In genomic region chr12:41487005-41487404, GRCm38 (mm10) we compare ENCODE assay signal across 8 mouse cellular contexts. TPM values are rescaled to one million over a fixed set of nuclear protein-coding genes. Genes with fewer than 3 reads are reported as not detected.
A peak's percentile ranks its signal among the peaks of the same experiment; 100 is the strongest.
DNase-seq lines count a peak whose midpoint lies in the region; ATAC-seq and TF ChIP-seq lines count a peak whose summit lies in the region.

No protein-coding gene starts in this region.

- H3K4me2 ChIP-seq in embryonic facial prominence, embryonic 11.5 days (ENCODE audit: low read depth, low read length) = no peak overlapping the region
- 0 out of 2 replicates have a peak overlapping the region, but pooled peaks have one; percentile 57 for H3K4me2 ChIP-seq in midbrain, postnatal 0 days (ENCODE audit: low read depth, low read length, poor library complexity, severe bottlenecking)

- POLR2A ChIA-PET in Patski (lab: Charles Lee) = no interaction called here

- no peak; the same call in 1 of the 2 replicates for ATAC-seq in embryonic facial prominence, embryonic 11.5 days (replicated peaks; ENCODE audit: insufficient number of reproducible peaks, low FRiP score, low TSS enrichment, low read depth)
- ATAC-seq in Patski = peak; percentile 44
- ATAC-seq in midbrain, postnatal 0 days (ENCODE audit: low FRiP score) = no peak

- H3K9ac ChIP-seq in embryonic facial prominence, embryonic 11.5 days (replicated peaks; ENCODE audit: low read length) = no peak overlapping the region
- no peak overlapping the region for H3K9ac ChIP-seq in midbrain, postnatal 0 days (replicated peaks; ENCODE audit: low read length, poor library complexity, severe bottlenecking)

- in situ Hi-C loops in Patski (cut with MboI; ENCODE audit: low pct_unique_long_range_greater_than_20kb) = loop anchor here (5.0 kb wide), 1 partner anchor 650 kb away; no protein-coding TSS in a partner anchor

- H3K27me3 ChIP-seq in embryonic facial prominence, embryonic 11.5 days (ENCODE audit: control insufficient read depth, insufficient read depth, low read length) = no peaks in the 10 kb centered on the region
- H3K27me3 ChIP-seq in embryonic facial prominence, embryonic 10.5 days (replicated peaks; ENCODE audit: low read depth, poor library complexity, severe bottlenecking) = no peaks in the 10 kb centered on the region
- H3K27me3 ChIP-seq in Patski = no peaks in the 10 kb centered on the region
- no peaks in the 10 kb centered on the region for H3K27me3 ChIP-seq in midbrain, postnatal 0 days (ENCODE audit: insufficient read depth, low read length)

- no peak overlapping the region for H3K27ac ChIP-seq in embryonic facial prominence, embryonic 11.5 days (replicated peaks; ENCODE audit: low read depth, low read length)
- H3K27ac ChIP-seq in embryonic facial prominence, embryonic 10.5 days (replicated peaks) = no peak overlapping the region
- no peak overlapping the region for H3K27ac ChIP-seq in midbrain, postnatal 0 days (ENCODE audit: low read depth, low read length)

- peak; percentile 84 for DNase-seq in embryonic facial prominence, embryonic 11.5 days (ENCODE audit: low spot score)
- no peak for DNase-seq in embryonic facial prominence, embryonic 10.5 days (ENCODE audit: low spot score)
- DNase-seq in left cerebral cortex, postnatal 25 days (ENCODE audit: low spot score in 2 of 2) = peak; percentile 38 to 61
- DNase-seq in left cerebral cortex, adult 11 months (ENCODE audit: low spot score) = no peak
- no peak for DNase-seq in Patski (ENCODE audit: low read depth, low spot score)
- peak; percentile 51 for DNase-seq in embryo, embryonic 11.5 days (ENCODE audit: low read depth, low spot score)
- peak; percentile 84 for DNase-seq in midbrain, postnatal 0 days (ENCODE audit: low spot score)
- DNase-seq in spleen, postnatal 14 days (ENCODE audit: low spot score in 2 of 2) = no peak

- TF ChIP-seq CTCF in Patski (IDR thresholded peaks at IDR 0.05) = peak; percentile 78
- peak; percentile 98 for TF ChIP-seq CTCF in midbrain, postnatal 0 days (IDR thresholded peaks at IDR 0.05)

- CTCF ChIA-PET in Patski (lab: Charles Lee) = interaction anchor here (0.7 to 2.2 kb wide), 2 partner anchors 197 to 374 kb away, joined by 3 to 9 read pairs; no protein-coding TSS in a partner anchor

- WGBS in embryonic facial prominence, embryonic 11.5 days = 35% methylated on average over 5 of the region's 5 CpGs
- 32% methylated on average over 5 of the region's 5 CpGs for WGBS in embryonic facial prominence, embryonic 10.5 days
- WGBS in midbrain, postnatal 0 days = 30% methylated on average over 5 of the region's 5 CpGs

- H3K4me1 ChIP-seq in embryonic facial prominence, embryonic 11.5 days (ENCODE audit: control insufficient read depth, insufficient read depth, low read length) = no peaks in the 10 kb centered on the region
- H3K4me1 ChIP-seq in embryonic facial prominence, embryonic 10.5 days = peaks cover 35% of the 10 kb centered on the region
- no peaks in the 10 kb centered on the region for H3K4me1 ChIP-seq in midbrain, postnatal 0 days (ENCODE audit: insufficient read depth, low read length)

- H3K36me3 ChIP-seq in embryonic facial prominence, embryonic 11.5 days (replicated peaks; ENCODE audit: control insufficient read depth, insufficient read depth, low read depth, low read length) = no peaks in the 10 kb centered on the region
- H3K36me3 ChIP-seq in embryonic facial prominence, embryonic 10.5 days (replicated peaks) = no peaks in the 10 kb centered on the region
- no peaks in the 10 kb centered on the region for H3K36me3 ChIP-seq in midbrain, postnatal 0 days (ENCODE audit: insufficient read depth, low read length)

- no peaks in the 10 kb centered on the region for H3K9me3 ChIP-seq in embryonic facial prominence, embryonic 11.5 days (replicated peaks; ENCODE audit: control insufficient read depth, low read length)
- H3K9me3 ChIP-seq in embryonic facial prominence, embryonic 10.5 days = no peaks in the 10 kb centered on the region
- H3K9me3 ChIP-seq in midbrain, postnatal 0 days (ENCODE audit: low read length) = no peaks in the 10 kb centered on the region

- intact Hi-C loops in left cerebral cortex, postnatal 25 days (cut with DNase I) = loop anchor here (2.0 to 10.0 kb wide), 3 partner anchors 195 to 376 kb away; no protein-coding TSS in a partner anchor

- H3K4me3 ChIP-seq in embryonic facial prominence, embryonic 11.5 days (ENCODE audit: low read depth, low read length) = no peak overlapping the region
- H3K4me3 ChIP-seq in embryonic facial prominence, embryonic 10.5 days = no peak overlapping the region
- no peak overlapping the region for H3K4me3 ChIP-seq in midbrain, postnatal 0 days (ENCODE audit: low read depth, low read length)

RNA-seq across cellular contexts. Expression of gene Lrrn3, which starts 0.8 kb away (rescaled TPM):
- 22.0 and 22.4 TPM in 2 replicates for polyA plus RNA-seq in embryonic facial prominence, embryonic 11.5 days (2014; fragmentation: Nextera tagmentation; extraction: Ambion mirVana)
- 6.0 and 8.4 TPM in 2 replicates for polyA plus RNA-seq in embryonic facial prominence, embryonic 10.5 days (2016; fragmentation: Nextera tagmentation; extraction: Ambion mirVana)
- 10 to 100 TPM; 50.0 to 54.9 TPM for total RNA-seq in left cerebral cortex, postnatal 25 days (2021)
- 8.4 TPM for polyA plus RNA-seq in Patski (2021)
- total RNA-seq in midbrain, postnatal 0 days (2014; rRNA removed) = 101 and 110 TPM in 2 replicates
- 84.4 and 89.3 TPM in 2 replicates for polyA plus RNA-seq in midbrain, postnatal 0 days (2015; fragmentation: Nextera tagmentation; extraction: Ambion mirVana)

Comparison
In these comparisons a context has a peak if more than half of its experiments do, and no peak if none do; other contexts are left out.
1. DNase-seq: peak in embryonic facial prominence, embryonic 11.5 days (single experiment), left cerebral cortex, postnatal 25 days (2 of 2), embryo, embryonic 11.5 days (single experiment) and midbrain, postnatal 0 days (single experiment); none in embryonic facial prominence, embryonic 10.5 days (single experiment), left cerebral cortex, adult 11 months (single experiment), Patski (single experiment) and spleen, postnatal 14 days (0 of 2).